Mouse (Mus musculus) layer of hippocampus, adult 18-20 months (tissue): ENCODE results near the gene Sumo1. TPM values are rescaled to one million over a fixed set of nuclear protein-coding genes. Genes with fewer than 3 reads are reported as not detected.
"Not testable (repeated sequence)": the region's sequence is repeated elsewhere in the genome, so short reads cannot be mapped to it uniquely, and the experiment has no call there.

ENCODE experiments used
- DNase-seq, 2 experiments: peaks; one replicate each; pipeline ENCODE4 v3.0.0; 2022; ENCODE audit warnings: low spot score in 2 of 2
- long read RNA-seq: library from polyadenylated mRNA; stranded (forward); transcript quantifications from one replicate; pipeline ENCODE4 v2.0.0, GENCODE M21; 2021
- total RNA-seq, 2 experiments: library from RNA; stranded (reverse); gene quantifications; 2 replicates each; pipeline ENCODE4 v1.2.3; 2021

Gene Sumo1
- 100 to 1,000 TPM; 117 to 119 TPM for total RNA-seq
- long read RNA-seq, transcript Sumo1-201 (5 exons, 1,215 nt): major isoform, 117 of 144 reads
- long read RNA-seq, partial matches to known transcripts: 14 of 144 reads
- long read RNA-seq, other reads (novel, unspliced or antisense): 13 of 144 reads

GRCm38 (mm10) chr1:59670641-59671168, at the start of gene Sumo1:
Sumo1 (minus strand) TSS chr1:59670834.
- peak; percentile 85 to 93 for DNase-seq

- DNase-seq: peak in 1 of 2 experiments; percentile 40
Observed at GRCm38 (mm10) chr1:59719900-59720299, 49.3 kb upstream of the Sumo1 start.

GRCm38 (mm10) chr1:59701766-59702165, 31.1 kb upstream of the Sumo1 start:
- DNase-seq: no peak

GRCm38 (mm10) chr1:59698207-59698606, 27.6 kb upstream of the Sumo1 start:
- DNase-seq: no peak

GRCm38 (mm10) chr1:59697751-59698150, 27.1 kb upstream of the Sumo1 start:
- no peak for DNase-seq

GRCm38 (mm10) chr1:59690467-59690866, 19.8 kb upstream of the Sumo1 start:
- no peak for DNase-seq

- no peak for DNase-seq
Observed at GRCm38 (mm10) chr1:59687493-59687892, 16.9 kb upstream of the Sumo1 start.

GRCm38 (mm10) chr1:59684819-59685755, 14.5 kb upstream of the Sumo1 start, which contains the start of gene Nop58:
Nop58 (plus strand) TSS chr1:59684971.
- peak; percentile 88 to 95 for DNase-seq

- DNase-seq: no peak
Observed at GRCm38 (mm10) chr1:59683926-59684818, 13.5 kb upstream of the Sumo1 start.

GRCm38 (mm10) chr1:59673661-59674060, 3.0 kb upstream of the Sumo1 start:
- no peak for DNase-seq

GRCm38 (mm10) chr1:59669962-59670630, 538 bp downstream of the Sumo1 start:
- peak in 1 of 2 experiments; percentile 35 for DNase-seq

- no peak for DNase-seq
Observed at GRCm38 (mm10) chr1:59668871-59669270, 1.8 kb downstream of the Sumo1 start.

- DNase-seq: no peak
Observed at GRCm38 (mm10) chr1:59663456-59664135, 7.0 kb downstream of the Sumo1 start.

- DNase-seq: no peak
Observed at GRCm38 (mm10) chr1:59656244-59657171, 14.1 kb downstream of the Sumo1 start.

GRCm38 (mm10) chr1:59653243-59653911, 17.3 kb downstream of the Sumo1 start:
- no peak for DNase-seq

GRCm38 (mm10) chr1:59651201-59651819, 19.3 kb downstream of the Sumo1 start:
- DNase-seq: no peak

- not testable (repeated sequence) for DNase-seq
Observed at GRCm38 (mm10) chr1:59646502-59646901, 24.1 kb downstream of the Sumo1 start.

GRCm38 (mm10) chr1:59642488-59642887, 28.1 kb downstream of the Sumo1 start:
- DNase-seq: no peak
